Mouse (Mus musculus): ENCODE measurements around the gene Rab25.
A peak's percentile ranks its signal among the peaks of the same experiment; 100 is the strongest.

Rab25 gene

DNA sequence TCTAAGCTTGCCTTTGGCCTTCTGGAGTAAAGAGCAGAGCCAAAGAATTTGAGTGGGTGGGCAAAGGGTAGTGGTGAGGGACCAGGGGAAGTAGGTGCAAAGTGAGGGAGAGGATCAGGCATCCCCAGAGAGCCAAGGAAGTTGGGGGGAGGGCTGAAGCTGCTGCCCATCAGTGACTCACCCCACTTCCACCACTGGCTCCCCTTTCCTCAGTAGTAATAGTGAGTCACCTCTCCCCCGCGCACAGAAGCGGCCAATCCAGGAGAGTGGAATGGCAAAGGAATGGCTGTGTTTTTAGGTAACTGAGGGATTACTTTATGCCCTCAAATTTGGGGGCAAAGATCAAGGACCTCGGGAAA is 44.6 kb downstream of the Rab25 start:
- DNase-seq (ENCODE audit: low spot score in 2 of 2): no peak

DNA sequence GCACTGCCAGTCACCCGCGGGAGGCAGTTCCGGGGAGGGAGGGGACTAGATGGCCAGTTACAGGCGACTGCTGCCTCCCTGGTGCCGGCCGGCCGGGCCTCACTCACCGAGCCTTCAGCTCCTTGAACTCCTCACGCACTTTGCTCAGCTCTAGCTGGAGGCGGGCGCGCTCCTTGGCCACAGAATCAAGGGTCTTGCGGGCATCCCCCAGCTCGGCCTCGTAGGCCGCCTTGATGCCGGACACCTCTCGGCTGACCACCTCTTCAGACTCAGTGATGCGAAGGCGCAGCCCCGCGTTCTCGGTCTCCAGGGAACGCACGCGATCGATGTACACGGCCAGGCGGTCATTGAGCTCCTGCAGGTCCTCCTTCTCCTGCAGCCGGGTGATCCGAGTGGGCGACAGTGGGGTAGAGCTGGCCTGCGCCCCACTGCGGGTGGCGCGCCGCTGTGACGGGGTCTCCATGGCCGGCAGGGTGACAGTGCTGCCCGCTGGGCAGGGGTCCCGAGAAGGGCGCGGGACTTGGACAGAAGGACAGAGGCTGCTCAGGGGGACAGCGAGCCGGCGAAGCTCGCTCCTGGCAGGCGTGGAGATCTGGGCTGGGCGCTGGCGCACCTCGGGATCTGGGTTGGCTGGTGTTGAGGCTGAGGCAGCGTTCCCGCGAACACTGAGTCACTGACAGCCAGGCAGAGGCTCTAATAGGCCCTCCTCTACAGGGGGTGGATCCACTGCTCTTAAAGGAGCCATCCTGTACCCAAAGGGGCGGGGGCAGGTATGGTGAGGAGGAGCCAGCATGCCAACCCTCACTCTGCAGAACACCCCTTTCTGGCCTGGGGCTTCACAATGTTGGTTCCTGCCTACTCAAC is 45.2 kb downstream of the Rab25 start:
- DNase-seq (ENCODE audit: low spot score in 2 of 2): peak; percentile 84 to 91

DNA sequence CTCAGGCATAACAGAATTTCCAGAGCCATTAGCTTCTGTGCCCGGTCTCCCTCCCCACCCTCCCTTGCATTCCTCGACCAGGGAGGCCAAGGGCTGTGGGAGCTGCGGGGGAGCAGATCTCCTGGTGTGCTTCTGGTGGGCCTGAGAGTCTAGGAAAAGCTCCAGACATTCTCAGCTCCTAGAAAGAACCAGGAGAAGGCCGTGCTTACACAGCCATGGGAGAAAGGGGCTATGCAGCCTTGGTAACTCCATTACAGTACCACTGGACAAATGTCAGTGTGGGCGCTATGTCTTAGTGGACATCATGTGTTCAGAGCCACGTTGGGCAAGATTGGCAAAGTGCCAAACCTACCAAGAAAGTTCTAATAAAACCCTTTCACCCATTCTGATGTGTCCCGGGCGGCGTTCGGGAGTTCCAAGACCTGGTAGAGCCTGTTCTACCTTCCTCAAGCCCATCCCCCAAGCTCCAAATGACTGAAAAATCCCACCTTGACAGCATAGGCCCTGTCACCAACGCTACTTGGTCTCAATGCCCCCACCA is 46.0 kb downstream of the Rab25 start:
- no peak for DNase-seq (ENCODE audit: low spot score in 2 of 2)

- DNase-seq (ENCODE audit: low spot score in 2 of 2): no peak
Observed at GRCm38 (mm10) chr3:88501366-88502030, 46.6 kb downstream of the Rab25 start.

GRCm38 (mm10) chr3:88500655-88501365 is 47.3 kb downstream of the Rab25 start:
- no peak for DNase-seq (ENCODE audit: low spot score in 2 of 2)

- DNase-seq (ENCODE audit: low spot score in 2 of 2): no peak
Observed at GRCm38 (mm10) chr3:88500087-88500486, 48.0 kb downstream of the Rab25 start.

DNA sequence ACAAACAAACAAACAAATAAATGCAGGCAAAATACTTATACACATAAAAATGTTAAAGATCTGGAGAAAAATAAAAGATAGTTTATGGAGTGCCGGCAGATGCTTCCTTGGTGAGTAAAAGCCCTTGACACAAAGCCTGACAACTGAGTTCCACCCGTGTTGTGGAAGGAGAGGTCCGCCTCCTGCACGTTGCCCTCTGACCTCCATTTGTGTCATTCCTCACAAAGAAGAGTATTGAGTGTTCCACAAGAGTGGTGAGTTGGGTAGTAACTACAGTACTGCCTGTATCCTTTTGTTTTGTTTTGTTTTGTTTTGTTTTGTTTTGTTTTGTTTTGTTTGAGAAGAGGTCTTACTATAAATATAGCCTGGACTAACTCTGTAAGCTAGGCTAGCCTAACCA is 48.5 kb downstream of the Rab25 start:
- DNase-seq (ENCODE audit: low spot score in 2 of 2): no peak

- peak in 1 of 2 experiments; percentile 63 for DNase-seq (ENCODE audit: low spot score in 2 of 2)
Observed at GRCm38 (mm10) chr3:88495741-88496415, 52.2 kb downstream of the Rab25 start.

DNA sequence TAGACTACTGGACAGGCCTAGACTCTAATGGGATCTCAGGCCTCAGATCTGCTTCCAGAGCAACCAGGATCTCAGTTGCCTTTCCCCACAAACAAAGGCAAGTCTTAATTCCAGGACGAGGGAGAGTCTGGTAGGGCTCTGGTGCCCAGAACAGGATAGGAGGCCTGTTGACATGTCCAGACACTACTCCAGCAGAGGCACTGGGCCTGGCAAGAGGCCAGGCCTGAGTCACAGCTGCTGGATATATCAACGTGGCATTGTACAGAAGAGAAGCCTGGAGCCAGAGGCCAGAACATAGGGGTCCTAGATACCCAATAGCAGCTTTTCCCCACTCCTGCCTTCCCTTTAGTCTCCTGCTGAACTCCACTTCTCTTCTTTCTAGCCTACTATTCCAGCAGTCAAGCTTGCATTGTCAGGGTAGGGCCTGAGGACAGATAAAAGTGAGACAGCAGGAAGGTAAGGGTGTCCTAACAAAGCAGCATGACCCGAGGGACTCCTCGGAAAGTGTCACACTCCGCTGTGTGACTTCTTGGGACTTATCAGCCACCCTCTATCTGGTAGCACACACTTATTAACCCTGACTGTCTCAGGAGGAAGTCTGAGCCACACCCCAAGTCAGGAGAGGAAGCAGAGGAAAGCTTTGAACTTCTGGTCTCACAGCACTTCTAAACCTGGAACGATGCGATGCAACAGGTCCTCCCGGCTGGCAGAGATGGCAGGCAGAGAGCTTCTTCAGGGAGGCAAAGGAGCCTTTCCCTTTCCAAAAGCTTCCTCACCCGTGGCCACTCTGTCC is 53.1 kb downstream of the Rab25 start:
- DNase-seq (ENCODE audit: low spot score in 2 of 2): peak; percentile 53 to 77

- no peak for DNase-seq (ENCODE audit: low spot score in 2 of 2)
Observed at GRCm38 (mm10) chr3:88493706-88494582, 54.2 kb downstream of the Rab25 start.
